Mouse (Mus musculus): ENCODE results near the gene Tcl1b5.
"Not testable (repeated sequence)": the region's sequence is repeated elsewhere in the genome, so short reads cannot be mapped to it uniquely, and the experiment has no call there.

Tcl1b5 gene

GRCm38 (mm10) chr12:105176044-105176443 lies at the start of gene Tcl1b5:
TSS of gene Tcl1b5 (plus strand) at chr12:105176344.
- not testable (repeated sequence) for DNase-seq

- DNase-seq = no peak
Observed at GRCm38 (mm10) chr12:105126516-105126915, 49.6 kb upstream of the Tcl1b5 start.

GRCm38 (mm10) chr12:105127607-105128006 lies 48.5 kb upstream of the Tcl1b5 start:
- DNase-seq = no peak

- DNase-seq = not testable (repeated sequence)
Observed at GRCm38 (mm10) chr12:105129494-105130205, 46.5 kb upstream of the Tcl1b5 start.

- not testable (repeated sequence) for DNase-seq
Observed at GRCm38 (mm10) chr12:105134167-105134566, 42.0 kb upstream of the Tcl1b5 start.

GRCm38 (mm10) chr12:105134826-105135225 lies 41.3 kb upstream of the Tcl1b5 start:
- not testable (repeated sequence) for DNase-seq

- DNase-seq = not testable (repeated sequence)
Observed at GRCm38 (mm10) chr12:105137729-105138128, 38.4 kb upstream of the Tcl1b5 start.

GRCm38 (mm10) chr12:105143096-105143495 lies 33.0 kb upstream of the Tcl1b5 start:
- no peak for DNase-seq

GRCm38 (mm10) chr12:105144928-105145327 lies 31.2 kb upstream of the Tcl1b5 start:
- DNase-seq = not testable (repeated sequence)

- no peak for DNase-seq
Observed at GRCm38 (mm10) chr12:105145714-105146113, 30.4 kb upstream of the Tcl1b5 start, which contains the start of gene Tcl1b2. TSS of gene Tcl1b2 (plus strand) at chr12:105146014.

GRCm38 (mm10) chr12:105155286-105155685 lies 20.9 kb upstream of the Tcl1b5 start:
- not testable (repeated sequence) for DNase-seq

GRCm38 (mm10) chr12:105158842-105159241 lies 17.3 kb upstream of the Tcl1b5 start:
- no peak for DNase-seq

GRCm38 (mm10) chr12:105159390-105159789 lies 16.8 kb upstream of the Tcl1b5 start, which contains the start of gene Tcl1b1:
TSS of gene Tcl1b1 (plus strand) at chr12:105159690.
- no peak for DNase-seq

- DNase-seq = no peak
Observed at GRCm38 (mm10) chr12:105166734-105167133, 9.4 kb upstream of the Tcl1b5 start.

GRCm38 (mm10) chr12:105173366-105173765 lies 2.8 kb upstream of the Tcl1b5 start:
- DNase-seq = no peak

- DNase-seq = peak; percentile 83
Observed at GRCm38 (mm10) chr12:105174318-105174717, 1.8 kb upstream of the Tcl1b5 start.

GRCm38 (mm10) chr12:105181040-105181644 lies 5.0 kb downstream of the Tcl1b5 start:
- DNase-seq = not testable (repeated sequence)

- peak; percentile 42 for DNase-seq
Observed at GRCm38 (mm10) chr12:105188980-105189379, 12.8 kb downstream of the Tcl1b5 start.

GRCm38 (mm10) chr12:105190743-105191142 lies 14.6 kb downstream of the Tcl1b5 start, which contains the start of gene Tcl1b3:
TSS of gene Tcl1b3 (plus strand) at chr12:105191043.
- not testable (repeated sequence) for DNase-seq

GRCm38 (mm10) chr12:105199684-105200497 lies 23.7 kb downstream of the Tcl1b5 start:
- DNase-seq = not testable (repeated sequence)

GRCm38 (mm10) chr12:105201657-105202056 lies 25.5 kb downstream of the Tcl1b5 start, which contains the start of gene Tcl1b4:
TSS of gene Tcl1b4 (plus strand) at chr12:105201957.
- DNase-seq = not testable (repeated sequence)

- no peak for DNase-seq
Observed at GRCm38 (mm10) chr12:105207071-105207470, 30.9 kb downstream of the Tcl1b5 start.

- DNase-seq = no peak
Observed at GRCm38 (mm10) chr12:105208441-105208840, 32.3 kb downstream of the Tcl1b5 start.

All from thymus, postnatal 4 days (tissue).